Mouse (Mus musculus): Measurements from ENCODE around the gene Poglut1. TPM values are rescaled to one million over a fixed set of nuclear protein-coding genes. Genes with fewer than 3 reads are reported as not detected.
"Not testable (repeated sequence)": the region's sequence is repeated elsewhere in the genome, so short reads cannot be mapped to it uniquely, and the experiment has no call there.

Gene Poglut1
- polyA plus RNA-seq, 1 experiment from 2014 or later = 63.5 TPM

DNA sequence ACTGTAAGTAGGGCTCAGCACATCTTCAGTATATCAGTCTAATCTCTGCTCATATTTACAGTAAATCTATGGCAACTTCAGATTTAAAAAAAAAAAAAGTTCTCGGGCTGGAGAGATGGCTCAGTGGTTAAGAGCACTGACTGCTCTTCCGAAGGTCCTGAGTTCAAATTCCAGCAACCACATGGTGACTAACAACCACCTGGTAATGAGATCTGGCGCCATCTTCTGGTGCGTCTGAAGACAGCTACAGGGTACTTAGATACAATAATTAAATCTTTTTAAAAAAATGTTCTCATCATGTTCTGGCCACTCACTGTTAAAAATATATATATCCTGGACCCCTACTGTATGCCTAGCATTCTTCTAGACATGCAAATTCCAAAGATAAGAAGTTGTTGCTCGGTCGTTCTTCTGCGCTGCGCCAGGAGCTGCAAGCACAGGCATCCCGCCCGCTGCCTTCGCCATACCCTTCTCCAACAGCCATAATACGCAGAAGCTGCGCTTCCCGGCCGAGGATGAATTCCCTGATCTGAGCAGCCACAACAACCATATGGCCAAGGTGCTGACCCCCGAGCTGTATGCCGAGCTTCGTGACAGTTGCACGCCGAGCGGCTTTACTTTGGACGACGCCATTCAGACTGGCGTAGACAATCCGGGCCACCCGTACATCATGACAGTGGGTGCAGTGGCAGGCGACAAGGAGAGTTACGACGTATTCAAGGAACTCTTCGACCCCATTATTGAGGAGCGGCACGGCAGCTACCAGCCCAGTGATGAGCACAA lies 67.1 kb downstream of the Poglut1 start:
- Histone ChIP-seq H3K27ac (ENCODE audit: low read depth, low read length) (no peak overlapping the region), H3K4me3 (ENCODE audit: low read length) (peak overlapping the region; percentile 31), H3K36me3 (ENCODE audit: control insufficient read depth, insufficient read depth, low read length) (no peaks in the 10 kb centered on the region), H3K9me3 (ENCODE audit: control insufficient read depth, low read length) (no peaks in the 10 kb centered on the region), H3K9ac (ENCODE audit: low read depth, low read length) (no peak overlapping the region), H3K27me3 (ENCODE audit: control insufficient read depth, insufficient read depth, low read length) (peaks cover 12% of the 10 kb centered on the region), H3K4me1 (ENCODE audit: control insufficient read depth, insufficient read depth, low read length) (0 out of 2 replicates have a peak, but pooled peaks cover 3% of the 10 kb centered on the region), H3K4me2 (replicated peaks; ENCODE audit: low read depth, low read length) (peak overlapping the region; percentile 52)
- ATAC-seq (ENCODE audit: low FRiP score, low TSS enrichment) = peak; percentile 51; the same call in 1 of the 2 replicates
- 15% methylated on average over 32 of the region's 32 CpGs for WGBS

DNA sequence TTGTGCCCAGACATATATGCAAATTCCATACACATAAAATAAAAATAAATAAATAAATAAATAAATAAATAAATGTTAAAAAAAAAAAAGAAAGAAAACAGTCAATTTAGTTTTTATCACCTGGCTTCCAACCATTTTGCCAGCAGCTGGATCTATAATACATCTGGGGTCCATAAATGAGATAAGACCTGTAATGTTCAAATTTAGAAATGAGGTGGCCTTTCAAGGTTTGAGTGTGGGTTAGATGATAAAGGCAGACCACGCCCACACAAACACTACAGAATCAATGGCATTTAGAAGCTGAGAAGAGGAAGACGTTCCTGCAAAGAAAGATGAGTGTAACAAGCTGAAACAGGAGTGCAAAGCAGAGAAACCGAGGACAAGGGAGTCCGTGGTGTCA lies 68.7 kb downstream of the Poglut1 start:
- Histone ChIP-seq H3K36me3 (ENCODE audit: control insufficient read depth, insufficient read depth, low read length) (no peaks in the 10 kb centered on the region), H3K4me3 (ENCODE audit: low read length) (no peak overlapping the region), H3K9me3 (ENCODE audit: control insufficient read depth, low read length) (no peaks in the 10 kb centered on the region), H3K27ac (ENCODE audit: low read depth, low read length) (no peak overlapping the region), H3K4me2 (replicated peaks; ENCODE audit: low read depth, low read length) (no peak overlapping the region), H3K9ac (ENCODE audit: low read depth, low read length) (no peak overlapping the region), H3K4me1 (ENCODE audit: control insufficient read depth, insufficient read depth, low read length) (0 out of 2 replicates have a peak, but pooled peaks cover 5% of the 10 kb centered on the region), H3K27me3 (ENCODE audit: control insufficient read depth, insufficient read depth, low read length) (peaks cover 12% of the 10 kb centered on the region)
- 74% methylated on average over 4 of the region's 4 CpGs for WGBS
- no peak for ATAC-seq (ENCODE audit: low FRiP score, low TSS enrichment)

GRCm38 (mm10) chr16:38478296-38478695 lies 71.8 kb downstream of the Poglut1 start:
- ATAC-seq (ENCODE audit: low FRiP score, low TSS enrichment) = no peak
- WGBS = 95% methylated on average over 3 of the region's 3 CpGs
- H3K36me3 ChIP-seq (ENCODE audit: control insufficient read depth, insufficient read depth, low read length) = no peaks in the 10 kb centered on the region
- H3K4me1 ChIP-seq (ENCODE audit: control insufficient read depth, insufficient read depth, low read length) = 0 out of 2 replicates have a peak, but pooled peaks cover 5% of the 10 kb centered on the region
- no peak overlapping the region for H3K4me3 ChIP-seq (ENCODE audit: low read length)
- no peak overlapping the region for H3K27ac ChIP-seq (ENCODE audit: low read depth, low read length)
- H3K9ac ChIP-seq (ENCODE audit: low read depth, low read length) = no peak overlapping the region
- H3K27me3 ChIP-seq (ENCODE audit: control insufficient read depth, insufficient read depth, low read length) = peaks cover 4% of the 10 kb centered on the region
- no peak overlapping the region for H3K4me2 ChIP-seq (replicated peaks; ENCODE audit: low read depth, low read length)
- H3K9me3 ChIP-seq (ENCODE audit: control insufficient read depth, low read length) = no peaks in the 10 kb centered on the region

DNA sequence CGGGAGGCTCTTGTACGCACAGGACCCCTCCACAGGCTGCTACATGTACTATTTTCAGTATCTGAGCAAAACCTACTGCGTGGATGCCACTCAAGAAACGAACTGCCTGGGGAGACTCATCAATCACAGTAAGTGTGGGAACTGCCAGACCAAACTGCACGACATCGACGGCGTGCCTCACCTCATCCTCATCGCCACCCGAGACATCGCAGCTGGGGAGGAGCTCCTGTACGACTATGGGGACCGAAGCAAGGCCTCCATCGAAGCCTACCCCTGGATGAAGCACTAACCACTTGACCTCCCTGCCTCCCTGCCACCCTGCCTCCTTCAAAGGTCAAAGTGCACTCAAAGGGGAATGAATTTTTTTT lies 72.8 kb downstream of the Poglut1 start:
- not testable (repeated sequence) for H3K27ac ChIP-seq (ENCODE audit: low read depth, low read length); H3K9me3 ChIP-seq (ENCODE audit: control insufficient read depth, low read length)
- ATAC-seq (ENCODE audit: low FRiP score, low TSS enrichment) = 0 out of 2 replicates have a peak, but pooled peaks have one; percentile 29

GRCm38 (mm10) chr16:38476312-38477240 lies 73.5 kb downstream of the Poglut1 start:
- ATAC-seq (ENCODE audit: low FRiP score, low TSS enrichment) = peak; percentile 40; the same call in 1 of the 2 replicates
- peak overlapping the region; percentile 37; the same call in 1 of the 2 replicates for H3K27ac ChIP-seq (ENCODE audit: low read depth, low read length)
- H3K27me3 ChIP-seq (ENCODE audit: control insufficient read depth, insufficient read depth, low read length) = no peaks in the 10 kb centered on the region

More for the DNA sequence above, 72.8 kb downstream of the Poglut1 start:
- H3K27me3 ChIP-seq (ENCODE audit: control insufficient read depth, insufficient read depth, low read length); H3K4me1 ChIP-seq (ENCODE audit: control insufficient read depth, insufficient read depth, low read length); H3K36me3 ChIP-seq (ENCODE audit: control insufficient read depth, insufficient read depth, low read length): not testable (repeated sequence)
- Histone ChIP-seq H3K4me3 (ENCODE audit: low read length) (peak overlapping the region; percentile 37), H3K4me2 (replicated peaks; ENCODE audit: low read depth, low read length) (peak overlapping the region; percentile 61), H3K9ac (ENCODE audit: low read depth, low read length) (peak overlapping the region; percentile 47; the same call in 1 of the 2 replicates)
- WGBS = 30% methylated on average over 14 of the region's 14 CpGs

GRCm38 (mm10) chr16:38475681-38476311 lies 74.3 kb downstream of the Poglut1 start:
- WGBS = 32% methylated on average over 4 of the region's 4 CpGs
- peak; percentile 51; the same call in 1 of the 2 replicates for ATAC-seq (ENCODE audit: low FRiP score, low TSS enrichment)
- Histone ChIP-seq H3K4me3 (ENCODE audit: low read length) (no peak overlapping the region), H3K27ac (ENCODE audit: low read depth, low read length) (no peak overlapping the region; the same call in 1 of the 2 replicates), H3K27me3 (ENCODE audit: control insufficient read depth, insufficient read depth, low read length) (no peaks in the 10 kb centered on the region), H3K36me3 (ENCODE audit: control insufficient read depth, insufficient read depth, low read length) (no peaks in the 10 kb centered on the region), H3K4me2 (replicated peaks; ENCODE audit: low read depth, low read length) (peak overlapping the region; percentile 61), H3K9me3 (ENCODE audit: control insufficient read depth, low read length) (no peaks in the 10 kb centered on the region), H3K9ac (ENCODE audit: low read depth, low read length) (peak overlapping the region; percentile 47; the same call in 1 of the 2 replicates), H3K4me1 (ENCODE audit: control insufficient read depth, insufficient read depth, low read length) (0 out of 2 replicates have a peak, but pooled peaks cover 5% of the 10 kb centered on the region)

More at GRCm38 (mm10) chr16:38476312-38477240, 73.5 kb downstream of the Poglut1 start:
- Histone ChIP-seq H3K4me1 (ENCODE audit: control insufficient read depth, insufficient read depth, low read length) (0 out of 2 replicates have a peak, but pooled peaks cover 5% of the 10 kb centered on the region), H3K36me3 (ENCODE audit: control insufficient read depth, insufficient read depth, low read length) (no peaks in the 10 kb centered on the region), H3K4me3 (ENCODE audit: low read length) (peak overlapping the region; percentile 37), H3K4me2 (replicated peaks; ENCODE audit: low read depth, low read length) (peak overlapping the region; percentile 61), H3K9me3 (ENCODE audit: control insufficient read depth, low read length) (no peaks in the 10 kb centered on the region), H3K9ac (ENCODE audit: low read depth, low read length) (peak overlapping the region; percentile 47)
- WGBS = 8% methylated on average over 34 of the region's 34 CpGs

Other genes with a start within 250 kb of the Poglut1 start
- gene Maats1, start 208.1 kb downstream of the Poglut1 start, polyA plus RNA-seq (2014; fragmentation: Nextera tagmentation; extraction: Ambion mirVana) = 0.11 TPM in 1 of 2 replicates, not detected in the other
- 148 and 203 TPM in 2 replicates for gene Cox17, start 203.3 kb downstream of the Poglut1 start, polyA plus RNA-seq (2014; fragmentation: Nextera tagmentation; extraction: Ambion mirVana)
- gene Gm21987, start 203.2 kb downstream of the Poglut1 start, polyA plus RNA-seq (2014; fragmentation: Nextera tagmentation; extraction: Ambion mirVana) = not detected in 2 replicates
- gene Popdc2, start 188.0 kb downstream of the Poglut1 start, polyA plus RNA-seq (2014; fragmentation: Nextera tagmentation; extraction: Ambion mirVana) = 0.11 and 0.35 TPM in 2 replicates
- 0.39 and 0.79 TPM in 2 replicates for gene Pla1a, start 117.1 kb downstream of the Poglut1 start, polyA plus RNA-seq (2014; fragmentation: Nextera tagmentation; extraction: Ambion mirVana)
- 82.6 and 98.3 TPM in 2 replicates for gene Adprh, start 97.6 kb downstream of the Poglut1 start, polyA plus RNA-seq (2014; fragmentation: Nextera tagmentation; extraction: Ambion mirVana)
- gene Cd80, start 94.7 kb downstream of the Poglut1 start, polyA plus RNA-seq (2014; fragmentation: Nextera tagmentation; extraction: Ambion mirVana) = 0.34 and 0.51 TPM in 2 replicates
- gene Timmdc1, start 27.6 kb downstream of the Poglut1 start, polyA plus RNA-seq (2014; fragmentation: Nextera tagmentation; extraction: Ambion mirVana) = 29.1 and 31.8 TPM in 2 replicates
- gene Tmem39a, start 8.4 kb upstream of the Poglut1 start, polyA plus RNA-seq (2014; fragmentation: Nextera tagmentation; extraction: Ambion mirVana) = 90.5 and 121 TPM in 2 replicates
- 7.3 and 10.0 TPM in 2 replicates for gene Arhgap31, start 163.0 kb upstream of the Poglut1 start, polyA plus RNA-seq (2014; fragmentation: Nextera tagmentation; extraction: Ambion mirVana)
- gene B4galt4, start 192.0 kb upstream of the Poglut1 start, polyA plus RNA-seq (2014; fragmentation: Nextera tagmentation; extraction: Ambion mirVana) = 24.5 and 32.7 TPM in 2 replicates